Mouse (Mus musculus) adrenal gland, postnatal 36 days (tissue): ENCODE measurements around the gene Gm3417. TPM values are rescaled to one million over a fixed set of nuclear protein-coding genes. Genes with fewer than 3 reads are reported as not detected.
"Not testable (repeated sequence)": the region's sequence is repeated elsewhere in the genome, so short reads cannot be mapped to it uniquely, and the experiment has no call there.

Experiments
- DNase-seq, 2 experiments: peaks; one replicate each; pipeline ENCODE4 v3.0.0; 2021; ENCODE audit warnings: mixed read lengths in 1 of 2
- total RNA-seq, 2 experiments: library from RNA; stranded (reverse); gene quantifications; 2 replicates each; pipeline ENCODE4 v1.2.3; 2021

The Gm3417 gene
- total RNA-seq, 2 experiments from 2014 or later = not detected

GRCm38 (mm10) chr17:14959979-14960378, 18.6 kb downstream of the Gm3417 start:
- peak in 1 of 2 experiments; percentile 7 for DNase-seq

- no peak for DNase-seq
These were observed 19.8 kb downstream of the Gm3417 start for GRCm38 (mm10) chr17:14958686-14959327.

- no peak for DNase-seq
These were observed 25.1 kb downstream of the Gm3417 start for GRCm38 (mm10) chr17:14953452-14953851.

- peak; percentile 33 to 39 for DNase-seq
These were observed 29.3 kb downstream of the Gm3417 start for GRCm38 (mm10) chr17:14949161-14949827.

GRCm38 (mm10) chr17:14944551-14944950, 34.0 kb downstream of the Gm3417 start:
- DNase-seq = no peak

GRCm38 (mm10) chr17:14943729-14944059, 34.9 kb downstream of the Gm3417 start:
- DNase-seq = no peak

- DNase-seq = peak; percentile 99 to 100
These were observed 35.4 kb downstream of the Gm3417 start, which contains the start of the genes Wdr27 and 1600012H06Rik for GRCm38 (mm10) chr17:14943009-14943728. Gene Wdr27, minus strand, starts transcription at chr17:14943158. Gene 1600012H06Rik, plus strand, starts transcription at chr17:14943184.

- not testable (repeated sequence) for DNase-seq
These were observed 36.4 kb downstream of the Gm3417 start for GRCm38 (mm10) chr17:14942181-14942580.

- no peak for DNase-seq
These were observed 42.6 kb downstream of the Gm3417 start for GRCm38 (mm10) chr17:14935841-14936605.

- not testable (repeated sequence) for DNase-seq
These were observed 43.3 kb downstream of the Gm3417 start for GRCm38 (mm10) chr17:14935280-14935679.

GRCm38 (mm10) chr17:14931469-14931868, 47.1 kb downstream of the Gm3417 start:
- no peak for DNase-seq

GRCm38 (mm10) chr17:14930697-14931096, 47.9 kb downstream of the Gm3417 start:
- no peak for DNase-seq

GRCm38 (mm10) chr17:14928631-14929030, 50.0 kb downstream of the Gm3417 start:
- no peak for DNase-seq

GRCm38 (mm10) chr17:14927644-14928218, 50.9 kb downstream of the Gm3417 start:
- no peak for DNase-seq

GRCm38 (mm10) chr17:14921582-14921981, 57.0 kb downstream of the Gm3417 start:
- DNase-seq = no peak

- peak; percentile 46 to 53 for DNase-seq
These were observed 60.7 kb downstream of the Gm3417 start for GRCm38 (mm10) chr17:14917866-14918265.

- no peak for DNase-seq
These were observed 64.2 kb downstream of the Gm3417 start for GRCm38 (mm10) chr17:14914401-14914800.
